Mouse (Mus musculus): Measurements from ENCODE around the gene Tprn.

DNA sequence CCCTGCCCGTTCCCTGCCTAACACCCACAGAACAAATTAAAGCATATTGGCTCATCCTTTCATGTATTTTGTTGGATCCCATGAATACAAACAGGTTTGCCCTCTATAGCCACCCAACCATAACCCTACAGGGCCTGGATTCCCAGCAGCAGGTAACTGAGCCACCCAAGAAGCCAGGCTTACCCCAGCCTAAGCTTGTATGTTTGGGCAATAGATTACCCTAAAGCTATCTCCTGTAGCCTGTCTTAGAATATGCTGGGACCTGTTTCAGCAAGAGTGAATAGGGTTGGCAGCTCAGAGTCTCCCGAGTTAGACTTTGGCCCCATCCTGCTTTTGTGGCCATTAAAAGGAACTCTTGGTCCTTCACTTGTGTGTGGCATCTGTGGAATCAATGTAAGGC is 23.1 kb downstream of the Tprn start:
- TF ChIP-seq CTCF (IDR thresholded peaks at IDR 0.05; ENCODE audit: extremely low read depth, insufficient read depth, insufficient read length, insufficient replicate concordance): no peak
- TF ChIP-seq POLR2A (IDR thresholded peaks at IDR 0.05; ENCODE audit: low read depth, low read length): no peak
